Mouse (Mus musculus) small intestine, adult 2 months (tissue): ENCODE measurements around the gene Mup6. TPM values are rescaled to one million over a fixed set of nuclear protein-coding genes. Genes with fewer than 3 reads are reported as not detected.

Experiments used
- H3K27ac ChIP-seq: fragments of 200-500 bp; 2 replicates; pipeline ENCODE4 v1.5.1; 2012; ENCODE audit warnings: low read depth, low read length, control low read depth, inconsistent platforms; ENCODE audit not compliant: insufficient read depth
- H3K27me3 ChIP-seq: fragments of 200-500 bp; 2 replicates; pipeline ENCODE4 v1.6.1; 2012; ENCODE audit warnings: mild to moderate bottlenecking, moderate library complexity, low read length, inconsistent platforms; ENCODE audit not compliant: control insufficient read depth, insufficient read depth
- H3K36me3 ChIP-seq: fragments of 200-500 bp; 2 replicates; pipeline ENCODE4 v1.6.1; 2012; ENCODE audit warnings: mild to moderate bottlenecking, low read length, control low read depth, inconsistent platforms; ENCODE audit not compliant: control insufficient read depth, insufficient read depth
- H3K4me1 ChIP-seq: fragments of 200-500 bp; 2 replicates; pipeline ENCODE4 v1.6.1; 2012; ENCODE audit warnings: low read length, inconsistent platforms, mixed read lengths; ENCODE audit not compliant: control insufficient read depth, insufficient read depth, insufficient read length
- H3K4me3 ChIP-seq: fragments of 200-500 bp; 2 replicates; pipeline ENCODE4 v1.5.1; 2012; ENCODE audit warnings: low read depth, mild to moderate bottlenecking, control low read depth, inconsistent platforms, low read length, moderate library complexity
- CTCF ChIP-seq: fragments of 200-500 bp; IDR thresholded peaks from 2 replicates; pipeline ENCODE4 v1.5.1; 2012; ENCODE audit warnings: low read depth, mild to moderate bottlenecking, control low read depth, inconsistent platforms, low read length, moderate library complexity, mixed read lengths; ENCODE audit not compliant: insufficient replicate concordance, insufficient read length; ENCODE audit errors: extremely low read depth
- POLR2A ChIP-seq: fragments of 200-500 bp; IDR thresholded peaks from 2 replicates; pipeline ENCODE4 v1.6.1; 2012; ENCODE audit warnings: low read depth, mild to moderate bottlenecking, control low read depth, inconsistent platforms, low read length, moderate library complexity
- WGBS: fragments of 180-500 bp; shearing (Covaris S2); methylation state at CpG from one replicate; pipeline ENCODE4 v1.1.7; 2018; 5-methylcytosine and 5-hydroxymethylcytosine counted together
- polyA plus RNA-seq: library from polyadenylated mRNA; depleted of rRNA; stranded (reverse); fragments of >200 nt; gene quantifications from 2 replicates; pipeline ENCODE4 v1.2.3, GENCODE M21; 2012; rRNA removed

Gene Mup6
- polyA plus RNA-seq = not detected in 2 replicates

- TF ChIP-seq CTCF = no peak
- TF ChIP-seq POLR2A = no peak
- no peaks in the 10 kb centered on the region for H3K27me3 ChIP-seq
- no peak within 1 kb of the TSS for H3K27ac ChIP-seq
- H3K36me3 ChIP-seq = no peaks in the 10 kb centered on the region
- H3K4me3 ChIP-seq = no peak within 1 kb of the TSS
- no peaks in the 10 kb centered on the region for H3K4me1 ChIP-seq
- 62% methylated on average over 3 of the region's 3 CpGs for WGBS
Observed at GRCm38 (mm10) chr4:59963405-59964344, at the start of gene Mup6. Gene Mup6, plus strand, starts transcription at chr4:59964294.

GRCm38 (mm10) chr4:59914608-59915403 is 49.3 kb upstream of the Mup6 start, which contains the start of gene Slc46a2:
Gene Slc46a2, minus strand, starts transcription at chr4:59915056.
- TF ChIP-seq POLR2A = no peak
- TF ChIP-seq CTCF = no peak
- Histone ChIP-seq H3K4me1 (no peaks in the 10 kb centered on the region), H3K4me3 (no peak within 1 kb of the TSS), H3K27ac (no peak within 1 kb of the TSS), H3K27me3 (no peaks in the 10 kb centered on the region; the same call in 1 of the 2 replicates), H3K36me3 (no peaks in the 10 kb centered on the region)
- 12% methylated on average over 22 of the region's 22 CpGs for whole genome bisulfite sequencing

GRCm38 (mm10) chr4:59917966-59918365 is 46.1 kb upstream of the Mup6 start:
- TF ChIP-seq POLR2A (no peak), CTCF (no peak)
- no peak overlapping the region for H3K27ac ChIP-seq
- no peak overlapping the region for H3K4me3 ChIP-seq
- WGBS = 89% methylated on average over 3 of the region's 3 CpGs
- no peaks in the 10 kb centered on the region; the same call in 1 of the 2 replicates for H3K27me3 ChIP-seq
- no peaks in the 10 kb centered on the region for H3K4me1 ChIP-seq
- no peaks in the 10 kb centered on the region for H3K36me3 ChIP-seq

- Histone ChIP-seq H3K27me3 (no peaks in the 10 kb centered on the region), H3K4me3 (no peak overlapping the region), H3K36me3 (no peaks in the 10 kb centered on the region), H3K4me1 (no peaks in the 10 kb centered on the region), H3K27ac (no peak overlapping the region)
- no peak for TF ChIP-seq POLR2A
- no peak for TF ChIP-seq CTCF
- WGBS = 87% methylated on average over 9 of the region's 9 CpGs
Observed at GRCm38 (mm10) chr4:59925082-59925481, 39.0 kb upstream of the Mup6 start.

GRCm38 (mm10) chr4:59927666-59928065 is 36.4 kb upstream of the Mup6 start:
- H3K27ac ChIP-seq = no peak overlapping the region
- H3K36me3 ChIP-seq = no peaks in the 10 kb centered on the region
- WGBS = 64% methylated on average over 3 of the region's 3 CpGs
- no peak overlapping the region for H3K4me3 ChIP-seq
- TF ChIP-seq POLR2A (no peak), CTCF (no peak)
- H3K4me1 ChIP-seq = no peaks in the 10 kb centered on the region
- H3K27me3 ChIP-seq = no peaks in the 10 kb centered on the region

DNA sequence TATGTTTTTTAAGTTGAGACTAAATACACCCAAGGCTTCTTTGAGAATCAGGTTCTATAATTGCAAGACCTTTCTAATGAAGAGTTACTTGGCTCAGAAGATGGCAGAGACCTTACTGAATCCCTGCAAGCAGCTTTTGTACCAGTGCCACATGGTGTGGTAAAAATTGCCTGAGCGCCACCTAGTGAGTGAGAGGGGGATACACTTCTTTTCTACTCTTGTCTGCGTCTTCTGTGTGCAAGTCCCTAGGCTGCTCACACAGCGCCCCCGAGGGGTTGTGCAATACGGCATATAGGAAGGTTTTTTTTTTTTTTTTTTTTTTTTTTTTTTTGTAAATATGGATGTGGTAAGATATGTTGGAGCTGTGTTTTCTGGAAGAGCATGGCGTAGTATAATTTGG is 35.7 kb upstream of the Mup6 start:
- Histone ChIP-seq H3K36me3 (no peaks in the 10 kb centered on the region), H3K27me3 (no peaks in the 10 kb centered on the region), H3K27ac (no peak overlapping the region), H3K4me3 (no peak overlapping the region), H3K4me1 (no peaks in the 10 kb centered on the region)
- TF ChIP-seq POLR2A (no peak), CTCF (peak; percentile 55; the same call in 1 of the 2 replicates)
- 11% methylated on average over 6 of the region's 6 CpGs for WGBS

DNA sequence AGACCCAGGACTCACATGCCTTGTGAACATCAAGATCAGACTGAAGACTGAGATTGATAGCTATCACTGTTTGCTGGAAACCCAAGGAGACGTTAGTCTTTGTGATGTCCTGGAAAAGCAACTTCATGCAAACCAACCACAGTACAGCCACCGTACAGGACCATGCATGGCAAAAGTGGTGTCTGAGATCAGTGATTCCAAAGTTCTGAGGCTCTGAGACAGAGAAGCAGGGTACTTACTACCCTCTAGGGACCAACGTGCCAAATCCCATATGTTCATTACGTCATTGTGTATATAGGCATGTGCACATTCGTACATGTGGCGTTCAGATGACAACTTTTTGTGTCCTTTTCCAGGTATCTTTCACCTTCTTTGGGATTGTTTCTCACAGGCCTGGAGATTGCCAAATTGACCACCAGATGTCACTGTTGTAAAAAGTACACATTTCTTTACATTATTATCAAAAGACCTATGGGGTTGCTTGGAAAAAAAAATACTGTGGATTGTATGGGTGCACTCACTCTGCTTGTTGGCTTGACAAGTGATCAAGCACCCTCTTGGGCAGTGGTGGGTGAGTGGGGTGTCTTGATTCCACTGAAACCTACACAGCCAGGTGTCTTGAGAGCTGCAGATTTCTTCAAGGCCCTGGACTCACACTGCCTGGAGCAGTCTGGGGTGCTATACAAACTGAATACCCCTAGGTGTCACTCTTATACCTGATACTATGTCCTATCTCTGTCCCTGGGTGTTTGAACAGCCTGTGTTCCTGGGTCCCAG is 31.4 kb upstream of the Mup6 start:
- Histone ChIP-seq H3K4me1 (no peaks in the 10 kb centered on the region; the same call in 1 of the 2 replicates), H3K4me3 (no peak overlapping the region), H3K36me3 (no peaks in the 10 kb centered on the region), H3K27me3 (no peaks in the 10 kb centered on the region), H3K27ac (no peak overlapping the region)
- 46% methylated on average over 6 of the region's 6 CpGs for WGBS
- no peak for TF ChIP-seq POLR2A
- TF ChIP-seq CTCF = peak; percentile 53; the same call in 1 of the 2 replicates
